Mouse (Mus musculus) liver, postnatal 0 days (tissue): ENCODE results near the gene Gpalpp1. TPM values are rescaled to one million over a fixed set of nuclear protein-coding genes. Genes with fewer than 3 reads are reported as not detected.

Source experiments
- ATAC-seq: fragments of 200-750 bp; cut with Nextera tagmentation; 2 replicates; pipeline ENCODE4 v1.8.0; 2017; ENCODE audit warnings: mild to moderate bottlenecking, moderate library complexity
- DNase-seq: peaks from one replicate; pipeline ENCODE4 v3.0.0-alpha.2; 2016
- H3K27ac ChIP-seq: fragments of 300-500 bp; sonication (generic); 2 replicates; pipeline ENCODE4 v1.5.1; 2014; ENCODE audit warnings: antibody characterized with exemption, moderate library complexity, mild to moderate bottlenecking, low read depth
- H3K27me3 ChIP-seq: fragments of 300-500 bp; sonication (generic); 2 replicates; pipeline ENCODE4 v1.6.1; 2014; ENCODE audit warnings: low read length, control low read depth, mixed read lengths; ENCODE audit not compliant: insufficient read depth
- H3K36me3 ChIP-seq: fragments of 300-500 bp; sonication (generic); replicated peaks from 2 replicates; pipeline ENCODE4 v1.6.1; 2014; ENCODE audit warnings: mild to moderate bottlenecking, control low read depth, low read length, moderate library complexity, mixed read lengths; ENCODE audit not compliant: insufficient read depth
- H3K4me1 ChIP-seq: fragments of 300-500 bp; sonication (generic); 2 replicates; pipeline ENCODE4 v1.6.1; 2014; ENCODE audit warnings: antibody characterized with exemption, mild to moderate bottlenecking, control low read depth; ENCODE audit not compliant: insufficient read depth
- H3K4me2 ChIP-seq: fragments of 300-500 bp; sonication (generic); 2 replicates; pipeline ENCODE4 v1.6.1; 2014; ENCODE audit warnings: low read depth, mild to moderate bottlenecking, low read length, moderate library complexity, mixed read lengths
- H3K4me3 ChIP-seq: fragments of 300-500 bp; sonication (generic); 2 replicates; pipeline ENCODE4 v1.5.1; 2014; ENCODE audit warnings: low read depth, low read length
- H3K9ac ChIP-seq: fragments of 300-500 bp; sonication (generic); replicated peaks from 2 replicates; pipeline ENCODE4 v1.6.1; 2014; ENCODE audit warnings: mild to moderate bottlenecking, moderate library complexity
- H3K9me3 ChIP-seq: fragments of 300-500 bp; sonication (generic); 2 replicates; pipeline ENCODE4 v1.6.1; 2016; ENCODE audit warnings: mild to moderate bottlenecking, control low read depth, low read length, mixed read lengths
- CTCF ChIP-seq: sonication (generic); IDR thresholded peaks from 2 replicates; pipeline ENCODE4 v1.5.1; 2016; ENCODE audit warnings: antibody characterized with exemption, low read depth
- EP300 ChIP-seq: IDR thresholded peaks from 2 replicates; pipeline ENCODE4 v1.6.1; 2016; ENCODE audit warnings: antibody characterized with exemption, low read depth, mild to moderate bottlenecking
- WGBS: fragments of 180-500 bp; shearing (Covaris S2); extraction: QIAGEN DNeasy Blood & Tissue Kit; methylation state at CpG from one replicate; pipeline ENCODE4 v1.1.7; 2014; ENCODE audit not compliant: insufficient replicate concordance; 5-methylcytosine and 5-hydroxymethylcytosine counted together
- polyA plus RNA-seq: library from polyadenylated mRNA; unstranded; fragments of >200 nt; fragmentation: Nextera tagmentation; extraction: Ambion mirVana; gene quantifications from 2 replicates; pipeline ENCODE4 v1.2.1, GENCODE M21; 2015

Gpalpp1 gene
- 2.6 and 3.2 TPM in 2 replicates for polyA plus RNA-seq

GRCm38 (mm10) chr14:76110396-76111221, at the start of gene Gpalpp1, which contains the start of gene Nufip1:
Gene Gpalpp1, minus strand, starts transcription at chr14:76110760.
Gene Nufip1, plus strand, starts transcription at chr14:76110891.
- no peak for TF ChIP-seq EP300
- TF ChIP-seq CTCF = 0 out of 2 replicates have a peak, but pooled peaks have one; percentile 4
- Histone ChIP-seq H3K27ac (peak within 1 kb of the TSS; percentile 97), H3K9ac (peak within 1 kb of the TSS; percentile 78), H3K4me3 (peak within 1 kb of the TSS; percentile 90), H3K4me2 (peak within 1 kb of the TSS; percentile 83), H3K9me3 (no peaks in the 10 kb centered on the region), H3K36me3 (peaks cover 22% of the 10 kb centered on the region), H3K27me3 (no peaks in the 10 kb centered on the region), H3K4me1 (peaks cover 6% of the 10 kb centered on the region; the same call in 1 of the 2 replicates)
- DNase-seq (peak; percentile 91), ATAC-seq (peak; percentile 99)
- WGBS = 1% methylated on average over 66 of the region's 69 CpGs

- Histone ChIP-seq H3K4me2 (no peak overlapping the region), H3K36me3 (no peaks in the 10 kb centered on the region), H3K27me3 (no peaks in the 10 kb centered on the region), H3K4me3 (no peak overlapping the region), H3K4me1 (peaks cover 4% of the 10 kb centered on the region; the same call in 1 of the 2 replicates), H3K9ac (no peak overlapping the region), H3K27ac (no peak overlapping the region), H3K9me3 (no peaks in the 10 kb centered on the region)
- DNase-seq (no peak), ATAC-seq (no peak)
- 49% methylated on average over 5 of the region's 5 CpGs for WGBS
- TF ChIP-seq EP300 = peak; percentile 58; the same call in 1 of the 2 replicates
- no peak for TF ChIP-seq CTCF
Observed at GRCm38 (mm10) chr14:76158192-76158785, 47.7 kb upstream of the Gpalpp1 start.

DNA sequence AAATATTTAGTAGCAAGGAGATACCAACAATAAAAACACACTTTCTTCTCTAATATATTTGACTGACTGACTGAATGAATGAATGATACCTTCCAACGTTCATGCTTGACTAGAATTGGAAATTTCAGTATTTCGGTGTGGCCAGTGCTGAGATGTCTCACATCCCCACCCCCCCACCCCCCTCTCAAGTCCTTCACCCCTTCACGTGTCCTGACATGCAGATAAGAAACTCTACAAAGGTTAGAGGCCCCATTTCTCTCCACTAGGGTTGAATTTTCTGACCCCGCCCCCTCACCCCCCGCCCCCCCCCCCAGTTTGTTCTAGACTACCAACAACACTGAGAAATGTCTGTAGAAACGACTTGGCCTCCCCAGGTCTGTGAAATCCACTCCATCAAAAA, 43.3 kb upstream of the Gpalpp1 start:
- Histone ChIP-seq H3K9me3 (no peaks in the 10 kb centered on the region), H3K36me3 (no peaks in the 10 kb centered on the region), H3K4me1 (peaks cover 27% of the 10 kb centered on the region), H3K4me3 (no peak overlapping the region), H3K9ac (no peak overlapping the region), H3K27ac (no peak overlapping the region), H3K27me3 (no peaks in the 10 kb centered on the region), H3K4me2 (0 out of 2 replicates have a peak overlapping the region, but pooled peaks have one; percentile 82)
- ATAC-seq (no peak), DNase-seq (no peak)
- 26% methylated on average over 6 of the region's 6 CpGs for WGBS
- TF ChIP-seq CTCF (no peak), EP300 (no peak)

GRCm38 (mm10) chr14:76153003-76153675, 42.6 kb upstream of the Gpalpp1 start:
- Histone ChIP-seq H3K27ac (peak overlapping the region; percentile 7), H3K27me3 (no peaks in the 10 kb centered on the region), H3K36me3 (no peaks in the 10 kb centered on the region), H3K9me3 (no peaks in the 10 kb centered on the region), H3K4me2 (peak overlapping the region; percentile 82), H3K4me1 (peaks cover 27% of the 10 kb centered on the region), H3K4me3 (peak overlapping the region; percentile 66), H3K9ac (peak overlapping the region; percentile 80)
- ATAC-seq = no peak
- peak; percentile 40 for DNase-seq
- WGBS = 7% methylated on average over 24 of the region's 24 CpGs
- TF ChIP-seq EP300 (no peak), CTCF (no peak)

DNA sequence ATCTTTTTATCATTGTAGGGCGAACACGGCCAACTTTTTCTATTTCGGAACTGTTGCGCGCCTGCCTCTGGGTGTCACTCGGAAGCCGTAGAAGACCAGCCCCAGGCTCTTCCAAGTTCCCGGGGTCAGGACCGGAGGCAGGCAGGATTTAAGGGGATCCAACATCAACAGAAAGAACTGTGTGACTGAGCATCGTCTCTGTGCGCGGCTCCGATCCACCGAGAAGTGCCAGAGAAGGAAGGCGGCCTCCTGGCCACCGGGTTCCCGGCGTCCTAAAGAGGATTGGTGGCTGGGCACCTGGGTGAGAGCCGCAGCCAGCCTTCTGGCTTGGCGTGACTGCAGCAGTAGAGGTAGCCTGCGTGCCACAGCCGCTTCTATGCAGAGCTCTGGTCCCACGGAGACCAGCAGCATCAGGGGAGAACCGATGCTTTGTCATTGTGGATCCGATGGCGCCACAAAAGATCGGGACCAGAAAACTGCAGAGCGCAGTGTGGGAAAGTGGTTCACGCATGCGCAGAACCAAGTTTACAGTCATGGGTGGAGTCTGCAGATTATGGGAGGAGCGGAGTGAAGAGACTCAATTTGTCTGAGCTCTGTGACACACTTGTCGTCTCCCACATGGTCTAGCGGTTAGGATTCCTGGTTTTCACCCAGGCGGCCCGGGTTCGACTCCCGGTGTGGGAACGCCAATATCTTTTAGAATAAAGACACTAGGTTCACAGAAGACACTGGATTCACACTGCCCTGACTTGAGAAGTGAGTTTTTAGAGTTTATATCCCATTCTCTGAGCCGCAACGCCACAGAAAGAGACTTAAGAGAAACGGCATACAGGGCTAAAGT, 41.8 kb upstream of the Gpalpp1 start:
- peak overlapping the region; percentile 80 for H3K9ac ChIP-seq
- under 1% methylated on average over 41 of the region's 41 CpGs for WGBS
- peak overlapping the region; percentile 82 for H3K4me2 ChIP-seq
- TF ChIP-seq CTCF = peak; percentile 52
- TF ChIP-seq EP300 = no peak; the same call in 1 of the 2 replicates
- H3K4me1 ChIP-seq = peaks cover 27% of the 10 kb centered on the region
- peak overlapping the region; percentile 94 for H3K27ac ChIP-seq
- no peaks in the 10 kb centered on the region for H3K36me3 ChIP-seq
- peak overlapping the region; percentile 66 for H3K4me3 ChIP-seq
- H3K27me3 ChIP-seq = no peaks in the 10 kb centered on the region
- no peaks in the 10 kb centered on the region for H3K9me3 ChIP-seq
- DNase-seq (peak; percentile 95), ATAC-seq (peak; percentile 91)
